Mouse (Mus musculus): ENCODE measurements at regions not wholly inside any gene's neighbourhood (a gene's known extent, or its start where the extent isn't known, plus 50 kb on each side); places are given as distances from the start of the nearest gene placed in this dataset.
A peak's percentile ranks its signal among the peaks of the same experiment; 100 is the strongest.
"Not testable (repeated sequence)": the region's sequence is repeated elsewhere in the genome, so short reads cannot be mapped to it uniquely, and the experiment has no call there.

- not testable (repeated sequence) for H3K9ac ChIP-seq (ENCODE audit: low read depth, low read length); H3K4me3 ChIP-seq (ENCODE audit: low read length); H3K4me1 ChIP-seq (ENCODE audit: control insufficient read depth, insufficient read depth, low read depth, low read length); ATAC-seq; H3K27me3 ChIP-seq (replicated peaks; ENCODE audit: control insufficient read depth, insufficient read depth, low read length); H3K4me2 ChIP-seq (ENCODE audit: low read length); H3K9me3 ChIP-seq (ENCODE audit: control insufficient read depth, low read length); H3K27ac ChIP-seq (ENCODE audit: low read depth, low read length); H3K36me3 ChIP-seq (ENCODE audit: control insufficient read depth, insufficient read depth, low read length)
- 86% methylated on average over 2 of the region's 2 CpGs for WGBS
Measured at GRCm38 (mm10) chrX:14792261-14792660, 581.3 kb downstream of the H2al1n start.

GRCm38 (mm10) chrX:14835862-14836261 lies 624.9 kb downstream of the H2al1n start:
- WGBS, result 51% methylated on average over 4 of the region's 4 CpGs
- ATAC-seq, result no peak

GRCm38 (mm10) chrX:14839740-14840419 lies 628.9 kb downstream of the H2al1n start:
- Histone ChIP-seq H3K4me1 (ENCODE audit: control insufficient read depth, insufficient read depth, low read depth, low read length) (no peaks in the 10 kb centered on the region), H3K9ac (ENCODE audit: low read depth, low read length) (no peak overlapping the region), H3K36me3 (ENCODE audit: control insufficient read depth, insufficient read depth, low read length) (no peaks in the 10 kb centered on the region), H3K4me2 (ENCODE audit: low read length) (no peak overlapping the region), H3K9me3 (ENCODE audit: control insufficient read depth, low read length) (no peaks in the 10 kb centered on the region), H3K4me3 (ENCODE audit: low read length) (no peak overlapping the region), H3K27ac (ENCODE audit: low read depth, low read length) (no peak overlapping the region), H3K27me3 (replicated peaks; ENCODE audit: control insufficient read depth, insufficient read depth, low read length) (no peaks in the 10 kb centered on the region)
- peak; percentile 87 for ATAC-seq
- 28% methylated on average over 7 of the region's 7 CpGs for WGBS

More at GRCm38 (mm10) chrX:14835862-14836261, 624.9 kb downstream of the H2al1n start:
- Histone ChIP-seq H3K4me3 (ENCODE audit: low read length) (no peak overlapping the region), H3K27me3 (replicated peaks; ENCODE audit: control insufficient read depth, insufficient read depth, low read length) (no peaks in the 10 kb centered on the region), H3K36me3 (ENCODE audit: control insufficient read depth, insufficient read depth, low read length) (no peaks in the 10 kb centered on the region), H3K9me3 (ENCODE audit: control insufficient read depth, low read length) (no peaks in the 10 kb centered on the region), H3K4me1 (ENCODE audit: control insufficient read depth, insufficient read depth, low read depth, low read length) (no peaks in the 10 kb centered on the region), H3K27ac (ENCODE audit: low read depth, low read length) (no peak overlapping the region), H3K4me2 (ENCODE audit: low read length) (no peak overlapping the region), H3K9ac (ENCODE audit: low read depth, low read length) (no peak overlapping the region)

GRCm38 (mm10) chrX:14840420-14840757 lies 629.4 kb downstream of the H2al1n start:
- Histone ChIP-seq H3K4me3 (ENCODE audit: low read length) (no peak overlapping the region), H3K4me1 (ENCODE audit: control insufficient read depth, insufficient read depth, low read depth, low read length) (no peaks in the 10 kb centered on the region), H3K9ac (ENCODE audit: low read depth, low read length) (no peak overlapping the region), H3K36me3 (ENCODE audit: control insufficient read depth, insufficient read depth, low read length) (no peaks in the 10 kb centered on the region), H3K27ac (ENCODE audit: low read depth, low read length) (no peak overlapping the region), H3K27me3 (replicated peaks; ENCODE audit: control insufficient read depth, insufficient read depth, low read length) (no peaks in the 10 kb centered on the region), H3K9me3 (ENCODE audit: control insufficient read depth, low read length) (no peaks in the 10 kb centered on the region), H3K4me2 (ENCODE audit: low read length) (no peak overlapping the region)
- 62% methylated on average over 7 of the region's 7 CpGs for WGBS
- ATAC-seq, result 0 out of 2 replicates have a peak, but pooled peaks have one; percentile 17

GRCm38 (mm10) chrX:14845353-14845752 lies 634.4 kb downstream of the H2al1n start:
- no peak for ATAC-seq
- Histone ChIP-seq H3K27me3 (replicated peaks; ENCODE audit: control insufficient read depth, insufficient read depth, low read length) (no peaks in the 10 kb centered on the region), H3K27ac (ENCODE audit: low read depth, low read length) (no peak overlapping the region), H3K9ac (ENCODE audit: low read depth, low read length) (no peak overlapping the region), H3K4me2 (ENCODE audit: low read length) (no peak overlapping the region), H3K9me3 (ENCODE audit: control insufficient read depth, low read length) (no peaks in the 10 kb centered on the region), H3K36me3 (ENCODE audit: control insufficient read depth, insufficient read depth, low read length) (no peaks in the 10 kb centered on the region), H3K4me1 (ENCODE audit: control insufficient read depth, insufficient read depth, low read depth, low read length) (no peaks in the 10 kb centered on the region), H3K4me3 (ENCODE audit: low read length) (no peak overlapping the region)

GRCm38 (mm10) chrX:14884612-14885011 lies 673.7 kb downstream of the H2al1n start:
- Histone ChIP-seq H3K4me1 (ENCODE audit: control insufficient read depth, insufficient read depth, low read depth, low read length) (no peaks in the 10 kb centered on the region), H3K36me3 (ENCODE audit: control insufficient read depth, insufficient read depth, low read length) (no peaks in the 10 kb centered on the region), H3K4me2 (ENCODE audit: low read length) (no peak overlapping the region), H3K27ac (ENCODE audit: low read depth, low read length) (no peak overlapping the region), H3K4me3 (ENCODE audit: low read length) (no peak overlapping the region), H3K9me3 (ENCODE audit: control insufficient read depth, low read length) (no peaks in the 10 kb centered on the region), H3K9ac (ENCODE audit: low read depth, low read length) (no peak overlapping the region), H3K27me3 (replicated peaks; ENCODE audit: control insufficient read depth, insufficient read depth, low read length) (no peaks in the 10 kb centered on the region)
- 62% methylated on average over 3 of the region's 3 CpGs for WGBS
- ATAC-seq, result peak; percentile 60; the same call in 1 of the 2 replicates

All from hindbrain, embryonic 16.5 days (tissue).